Mouse (Mus musculus) adrenal gland, postnatal 10 days (tissue): ENCODE results near the gene Nln. TPM values are rescaled to one million over a fixed set of nuclear protein-coding genes. Genes with fewer than 3 reads are reported as not detected.
A peak's percentile ranks its signal among the peaks of the same experiment; 100 is the strongest.

Experiments
- DNase-seq: peaks from one replicate; pipeline ENCODE4 v3.0.0; 2021; ENCODE audit warnings: mixed read lengths
- total RNA-seq, 2 experiments: library from RNA; stranded (reverse); gene quantifications; 2 replicates each; pipeline ENCODE4 v1.2.3; 2021

Gene Nln
- total RNA-seq, 2 experiments from 2014 or later: 27.2 to 28.4 TPM

DNA sequence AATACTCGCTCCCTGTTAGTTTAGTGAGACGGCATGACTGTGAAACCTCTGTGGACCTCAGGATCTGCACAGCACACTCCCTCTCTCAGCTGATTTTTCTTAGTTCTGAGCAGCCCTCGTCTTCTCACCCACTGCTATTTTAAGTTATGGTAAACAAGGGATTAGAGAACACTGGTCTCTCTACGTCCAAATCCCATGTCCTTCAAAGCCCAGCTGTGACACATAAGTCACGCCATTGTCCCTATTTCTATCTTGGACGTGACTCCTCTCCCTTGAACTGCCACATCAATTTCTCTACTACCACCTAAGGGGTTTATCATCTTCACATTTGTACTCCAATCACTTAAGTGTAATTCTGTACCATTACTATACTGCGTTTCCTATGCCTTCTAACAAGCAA is 13.5 kb downstream of the Nln start:
- no peak for DNase-seq

DNA sequence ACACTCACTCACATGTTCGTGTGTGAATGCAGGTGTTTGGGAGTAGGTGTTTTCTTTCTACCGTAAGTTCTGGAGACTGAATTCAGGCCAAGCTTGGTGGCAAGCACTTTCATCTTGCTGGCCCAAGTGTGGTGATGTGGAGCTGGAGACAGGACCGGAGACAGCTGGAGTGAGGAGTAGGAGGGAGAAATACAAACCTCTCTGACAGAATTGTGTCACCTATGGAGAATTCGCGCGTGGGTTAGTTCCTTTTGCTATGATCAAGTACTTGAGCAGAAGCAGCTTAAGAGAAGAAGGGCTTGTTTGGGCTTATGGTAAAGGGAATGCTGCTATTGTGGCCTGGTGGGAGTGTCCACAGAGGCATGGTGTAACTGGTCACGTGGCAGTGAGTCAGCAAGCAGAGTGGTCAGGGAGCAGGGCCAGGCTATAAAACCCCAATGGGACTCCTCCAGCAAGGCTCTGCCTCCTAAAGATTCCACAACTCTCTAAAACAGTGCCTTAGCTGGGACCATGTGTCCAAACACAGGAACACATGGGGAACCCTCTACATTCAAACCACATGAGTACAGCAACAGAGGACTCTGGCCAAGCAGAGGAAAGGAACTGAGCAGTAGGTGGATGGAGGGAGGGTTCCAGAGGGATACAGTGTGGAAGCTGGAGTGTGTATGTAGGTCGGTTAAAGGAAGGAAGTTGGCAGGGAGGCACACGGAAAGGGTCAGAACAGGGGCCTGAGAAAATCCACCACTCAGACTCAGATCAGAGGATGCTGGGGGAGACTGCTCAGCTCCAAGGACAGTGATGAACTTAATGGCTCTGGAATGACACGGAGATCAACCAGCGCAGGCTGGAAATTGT is 14.7 kb downstream of the Nln start:
- DNase-seq: peak; percentile 59

DNA sequence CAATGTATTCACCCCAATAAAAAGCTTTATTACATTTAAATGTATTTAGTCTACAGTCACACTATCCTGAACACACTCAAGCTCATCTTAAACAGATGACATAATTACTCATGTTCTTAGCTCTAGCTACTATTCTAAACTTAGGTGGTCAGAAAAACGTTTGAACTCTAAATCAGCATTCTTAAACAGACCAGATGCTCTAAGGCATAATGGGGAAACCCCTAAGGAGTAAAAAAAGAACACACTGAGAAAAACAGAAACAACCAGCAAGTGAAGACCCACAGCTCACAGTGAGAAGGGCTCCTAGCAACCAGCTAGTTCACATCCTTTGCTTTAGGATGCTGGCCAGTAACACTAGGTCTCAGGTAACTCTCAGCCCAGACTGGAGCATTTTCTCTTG is 17.7 kb downstream of the Nln start:
- no peak for DNase-seq

DNA sequence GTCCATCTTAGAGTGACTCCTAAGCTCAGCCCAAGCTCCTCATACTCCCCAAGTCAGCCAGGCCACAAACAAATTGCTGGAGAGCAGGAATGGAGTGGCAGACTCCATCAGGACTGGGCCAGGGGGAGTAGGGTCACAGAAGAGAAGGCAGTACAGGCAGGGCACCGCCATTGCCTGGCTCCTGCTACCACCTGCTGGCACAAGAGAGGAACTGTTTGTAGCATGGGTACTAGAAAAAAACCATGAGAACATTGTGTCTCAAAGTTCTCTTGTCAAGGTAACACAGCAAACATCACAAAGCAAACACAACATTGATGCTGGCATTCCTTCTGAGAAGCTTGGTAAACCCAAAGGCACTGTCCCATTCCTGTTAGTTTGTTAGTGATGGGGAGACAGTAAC is 20.0 kb downstream of the Nln start:
- peak; percentile 51 for DNase-seq

DNA sequence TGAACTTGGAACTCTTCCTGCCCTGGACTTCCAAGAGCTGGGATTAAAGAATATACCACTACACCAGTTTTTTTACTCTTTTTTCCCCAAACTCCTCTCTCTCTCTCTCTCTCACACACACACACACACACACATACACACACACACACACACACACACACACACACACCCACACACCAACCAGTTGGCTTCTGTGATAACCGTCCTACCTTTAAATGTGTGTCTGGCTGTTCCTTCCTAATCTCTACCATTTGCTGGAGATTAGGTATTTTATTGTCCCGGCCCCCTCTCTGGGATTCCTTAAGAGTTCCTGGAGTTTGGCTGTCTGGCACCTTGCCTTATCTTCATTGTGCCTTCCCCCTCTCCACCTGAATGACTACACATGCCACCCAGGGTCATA is 24.8 kb downstream of the Nln start:
- no peak for DNase-seq

DNA sequence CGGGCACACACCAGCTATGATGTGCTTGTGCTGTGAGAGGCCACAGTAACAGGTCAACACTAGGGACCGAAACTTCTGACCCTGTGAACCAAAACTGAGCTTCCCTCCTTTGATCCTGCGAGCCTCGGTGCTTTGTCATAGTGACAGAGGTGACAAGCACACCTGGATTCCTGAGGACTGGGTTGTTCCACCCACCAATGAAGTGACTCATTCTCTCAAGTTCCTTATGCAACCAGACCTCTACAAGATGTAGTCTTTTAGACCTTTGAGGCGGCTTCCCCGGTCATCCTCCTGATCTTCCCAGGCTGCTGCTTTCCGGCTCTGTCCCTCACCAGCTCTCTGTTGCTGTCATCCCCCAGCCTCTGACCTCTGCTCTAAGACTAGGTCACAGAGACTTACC is 26.9 kb downstream of the Nln start:
- no peak for DNase-seq

DNA sequence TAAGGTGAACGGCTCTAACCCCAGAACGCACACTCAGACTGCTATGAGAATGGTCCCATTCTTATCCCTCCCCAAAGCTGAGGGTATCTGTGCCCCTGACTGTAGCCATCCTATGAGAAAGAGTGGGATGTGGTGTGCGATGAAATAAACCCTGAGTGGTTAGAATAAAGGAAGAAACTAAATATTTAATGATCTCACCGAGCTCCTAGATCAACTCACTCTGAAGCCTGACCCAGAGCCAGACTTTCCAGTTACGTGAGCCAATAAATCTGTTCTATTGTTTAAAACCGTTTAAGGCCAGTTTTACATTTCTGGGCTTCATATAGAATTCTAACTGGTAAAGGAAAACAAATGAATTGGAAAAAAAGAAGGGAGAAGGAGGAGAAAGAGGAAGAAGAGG is 32.4 kb downstream of the Nln start:
- DNase-seq: no peak

DNA sequence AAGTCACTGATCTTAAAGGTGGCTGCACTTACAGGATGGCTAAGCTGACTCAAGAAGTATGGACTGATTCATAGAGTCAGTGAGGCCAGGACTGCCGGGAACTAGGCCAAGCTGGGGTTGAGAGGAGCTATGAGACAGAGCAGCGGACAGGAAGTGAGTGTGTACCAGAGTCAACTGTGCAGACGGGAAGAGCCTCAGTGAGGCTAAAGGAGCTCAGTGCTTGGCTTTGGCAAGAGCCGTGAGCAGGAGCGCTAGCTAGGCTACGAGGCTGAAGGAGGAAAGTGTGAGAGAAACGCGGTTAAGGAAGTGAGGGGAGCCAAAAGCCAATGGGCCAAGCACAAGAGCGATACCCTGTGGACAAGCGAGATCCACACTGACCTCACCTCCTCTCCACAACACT is 34.7 kb downstream of the Nln start:
- peak; percentile 55 for DNase-seq

DNA sequence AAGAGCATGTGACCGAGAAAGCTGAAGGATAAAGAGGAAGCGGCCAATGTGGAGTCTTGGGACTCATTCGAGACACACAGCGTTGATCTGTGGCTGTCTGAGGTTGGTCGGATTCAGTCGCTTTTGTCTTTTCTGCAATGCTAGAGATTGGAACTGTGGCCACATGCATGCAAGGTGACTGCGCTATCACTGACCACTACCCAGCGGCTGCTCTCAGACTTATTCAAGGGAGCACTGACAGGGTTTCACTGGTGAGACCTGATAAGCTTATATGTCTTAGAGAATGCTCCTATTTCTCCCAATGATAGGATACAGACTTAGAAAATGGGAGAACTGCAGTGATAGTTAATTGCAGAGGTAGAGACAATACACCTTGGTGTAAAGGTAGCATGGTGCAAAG is 35.2 kb downstream of the Nln start:
- DNase-seq: no peak

DNA sequence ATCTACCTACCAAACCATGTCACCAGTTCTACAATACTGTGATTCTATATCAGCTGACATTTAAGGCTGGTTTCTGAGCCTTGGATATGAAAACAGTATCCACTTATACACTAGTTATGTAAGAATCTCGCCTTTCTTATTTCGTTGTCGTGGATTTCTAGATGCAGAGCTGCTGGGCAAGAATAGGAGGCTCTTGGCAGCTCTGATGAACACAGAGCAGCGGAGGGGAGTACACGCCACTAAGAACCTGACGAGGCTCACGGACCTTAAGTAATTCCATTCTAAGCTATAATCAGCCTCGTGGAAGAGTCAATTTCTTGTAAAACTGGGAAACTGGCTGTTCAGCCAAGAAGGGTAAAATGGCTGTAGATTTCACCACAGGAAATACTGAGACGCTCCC is 37.1 kb downstream of the Nln start:
- no peak for DNase-seq

DNA sequence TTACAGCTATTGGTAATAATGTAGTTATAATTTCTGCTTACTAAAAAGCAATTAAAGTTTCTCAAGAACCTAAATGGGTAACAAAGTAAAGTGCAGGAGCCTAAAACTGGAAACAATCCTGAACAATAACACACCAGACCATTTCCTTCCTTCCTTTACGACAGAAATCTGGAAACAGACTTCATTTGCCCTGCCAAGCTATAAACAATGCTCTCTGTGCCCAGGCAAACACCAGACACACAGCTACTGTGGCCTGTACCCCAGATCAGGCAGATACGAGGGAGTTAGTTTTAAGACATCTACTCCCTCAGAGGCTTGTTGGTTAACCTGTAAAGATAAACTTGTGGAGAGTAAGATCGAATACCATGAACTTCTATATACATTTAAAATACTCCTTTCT is 38.7 kb downstream of the Nln start:
- DNase-seq: no peak

DNA sequence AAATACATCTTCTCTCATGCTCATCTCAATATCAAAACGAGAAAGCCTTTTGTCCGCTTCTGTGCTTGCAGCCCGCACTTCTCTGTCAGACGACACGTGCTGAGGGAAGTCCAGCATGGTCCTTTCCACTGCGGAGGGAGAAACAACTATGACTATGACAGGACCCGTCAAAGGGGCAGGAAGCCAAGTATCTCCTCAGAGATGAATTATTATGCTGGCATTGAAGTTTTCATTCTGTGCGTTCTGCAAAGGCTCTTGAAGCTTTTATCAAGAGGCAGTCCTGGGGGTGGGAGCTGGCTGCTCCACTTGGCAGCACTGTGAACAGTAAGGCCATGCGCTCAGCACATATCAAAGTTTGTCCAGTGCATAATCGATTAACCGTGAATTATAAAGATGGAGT is 40.2 kb downstream of the Nln start:
- DNase-seq: peak; percentile 56

DNA sequence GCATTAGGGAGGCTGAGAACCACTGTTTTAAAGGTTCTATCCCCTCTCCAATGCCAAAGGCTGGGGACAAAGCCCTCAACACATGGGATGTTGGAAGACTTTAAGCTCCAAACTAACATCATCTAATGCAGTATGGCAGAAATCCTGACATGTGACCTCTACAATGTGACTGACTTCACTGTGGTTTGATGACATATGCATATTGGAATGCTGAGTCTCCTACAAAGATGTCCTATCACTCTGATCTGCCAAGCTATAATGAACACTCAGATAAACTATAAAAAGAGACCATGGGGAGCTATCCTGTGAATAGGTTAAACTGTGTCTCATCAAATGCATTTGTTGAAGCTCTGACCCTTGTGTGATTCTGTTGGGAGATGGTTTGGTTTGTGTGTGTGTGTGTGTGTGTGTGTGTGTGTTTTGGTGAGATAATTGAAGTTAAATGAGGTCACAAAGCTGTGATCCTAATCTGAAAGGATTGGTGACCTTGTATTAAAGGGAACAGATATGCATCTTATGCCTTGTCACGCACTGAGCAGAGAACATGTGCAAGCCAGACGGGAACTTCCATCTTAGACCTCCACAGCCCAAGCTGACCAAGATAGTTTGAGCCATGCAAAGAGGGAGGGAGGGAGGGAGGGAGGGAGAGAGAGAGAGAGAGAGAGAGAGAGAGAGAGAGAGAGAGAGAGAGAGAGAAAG is 43.6 kb downstream of the Nln start:
- DNase-seq: no peak

DNA sequence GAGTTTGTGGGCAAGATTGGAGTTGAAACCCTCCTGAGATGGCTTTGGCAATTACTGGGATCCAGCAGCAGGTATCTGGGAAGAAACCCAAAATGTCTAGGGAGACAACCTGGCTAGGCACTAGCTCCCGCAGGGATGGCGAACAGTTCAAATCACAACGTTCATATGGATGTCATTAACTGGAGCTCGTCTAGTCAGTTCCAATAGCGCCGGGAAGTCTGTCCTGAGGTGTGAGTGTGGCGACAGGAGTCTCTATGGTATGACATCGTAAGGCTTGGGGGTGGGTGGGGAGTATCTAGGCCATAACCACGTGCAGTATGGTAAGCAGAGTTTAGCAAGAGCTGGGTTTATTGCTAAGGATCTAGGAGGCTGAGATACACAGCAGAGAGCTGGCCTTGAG is 46.4 kb downstream of the Nln start:
- no peak for DNase-seq

DNA sequence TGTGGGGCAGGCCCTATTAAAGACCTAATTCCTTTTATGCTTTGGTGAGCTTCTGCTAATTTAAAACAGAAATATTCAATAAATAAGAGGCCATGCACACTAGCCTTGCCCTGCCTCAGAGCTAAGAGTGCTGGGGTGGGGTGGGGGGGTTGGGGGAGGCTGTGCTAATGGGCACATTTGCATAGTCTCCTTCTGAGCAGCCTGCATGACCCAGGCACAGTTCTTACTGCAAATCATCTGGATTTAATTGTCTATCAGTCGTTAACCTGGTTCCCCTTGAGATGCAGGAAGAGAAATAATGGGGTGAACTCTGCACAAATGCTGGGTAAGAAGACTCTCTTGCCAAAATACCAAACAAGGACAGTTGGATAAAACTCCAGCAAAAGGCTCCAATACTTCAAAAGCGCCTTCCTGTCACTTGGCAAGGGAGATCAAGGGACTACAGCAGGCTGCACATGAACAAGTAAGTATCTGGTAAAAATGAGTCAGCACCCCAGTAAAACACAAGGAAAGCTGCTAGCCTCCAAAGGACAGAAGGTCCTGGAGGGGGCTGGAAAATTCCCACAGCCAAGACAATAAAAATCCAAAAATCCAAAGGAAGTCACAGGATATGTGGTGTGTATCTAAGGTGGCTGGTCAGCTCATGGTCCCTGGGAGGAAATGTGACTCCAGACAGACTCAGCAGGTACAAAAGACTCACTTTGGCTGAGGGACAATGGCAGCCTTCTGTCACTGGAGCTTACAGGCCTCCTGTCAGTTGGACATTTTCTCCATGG is 47.3 kb downstream of the Nln start:
- DNase-seq: peak; percentile 35

DNA sequence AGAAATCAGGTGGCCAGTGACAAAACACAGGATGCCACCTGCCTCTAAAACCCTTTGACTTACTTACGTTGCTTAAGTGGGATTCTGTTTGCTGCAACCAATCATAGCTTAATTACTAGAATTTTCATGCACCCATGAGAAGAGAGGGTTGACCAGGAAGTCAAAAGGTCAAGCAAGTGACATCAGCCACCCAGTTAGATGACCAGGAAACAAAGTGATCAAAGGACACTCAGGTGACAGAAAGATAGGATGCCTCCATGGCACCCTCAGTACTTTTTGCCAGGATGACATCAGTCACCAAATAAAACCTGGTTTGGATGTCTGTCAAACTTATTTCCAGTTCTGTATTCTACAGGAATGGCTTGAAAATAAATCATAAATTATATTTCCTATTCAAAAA is 49.2 kb downstream of the Nln start:
- no peak for DNase-seq

DNA sequence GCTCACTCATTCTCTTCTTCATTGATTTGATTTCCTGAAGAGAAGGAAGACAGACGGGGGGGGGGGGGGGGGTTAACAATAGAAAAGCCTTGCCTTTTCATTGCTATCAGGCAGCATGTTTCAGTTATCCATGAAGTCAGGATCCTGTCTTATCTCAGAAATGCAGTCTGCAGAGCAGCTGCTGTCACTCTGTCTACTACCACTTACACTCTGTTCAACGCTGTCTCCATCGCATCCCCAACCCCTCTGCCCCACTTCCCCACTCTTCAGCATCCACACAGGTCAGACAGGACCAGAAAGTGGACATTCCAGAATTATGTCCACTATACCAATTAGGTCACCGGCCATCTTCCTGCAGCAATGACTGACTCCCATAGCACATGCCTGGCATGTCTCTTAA is 49.9 kb downstream of the Nln start:
- no peak for DNase-seq

DNA sequence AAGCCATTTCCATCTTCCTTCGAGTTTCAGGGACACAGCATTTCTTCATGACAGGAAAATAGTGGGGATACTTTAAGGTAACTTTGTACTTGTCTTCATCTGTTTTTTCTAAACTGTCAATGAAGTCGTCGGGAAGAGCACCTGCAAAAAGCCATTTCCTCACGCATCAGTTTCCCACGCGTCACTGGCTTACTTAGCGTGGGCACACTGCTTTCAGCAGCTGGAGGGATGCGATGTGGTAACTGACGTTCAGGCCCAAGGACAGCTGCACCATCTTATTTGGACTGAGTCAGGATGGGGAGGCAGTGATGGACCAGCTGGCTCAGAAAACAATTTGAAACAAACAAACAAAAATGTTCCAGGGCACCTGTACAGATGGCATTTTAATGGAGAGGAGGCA is 50.7 kb downstream of the Nln start:
- no peak for DNase-seq

DNA sequence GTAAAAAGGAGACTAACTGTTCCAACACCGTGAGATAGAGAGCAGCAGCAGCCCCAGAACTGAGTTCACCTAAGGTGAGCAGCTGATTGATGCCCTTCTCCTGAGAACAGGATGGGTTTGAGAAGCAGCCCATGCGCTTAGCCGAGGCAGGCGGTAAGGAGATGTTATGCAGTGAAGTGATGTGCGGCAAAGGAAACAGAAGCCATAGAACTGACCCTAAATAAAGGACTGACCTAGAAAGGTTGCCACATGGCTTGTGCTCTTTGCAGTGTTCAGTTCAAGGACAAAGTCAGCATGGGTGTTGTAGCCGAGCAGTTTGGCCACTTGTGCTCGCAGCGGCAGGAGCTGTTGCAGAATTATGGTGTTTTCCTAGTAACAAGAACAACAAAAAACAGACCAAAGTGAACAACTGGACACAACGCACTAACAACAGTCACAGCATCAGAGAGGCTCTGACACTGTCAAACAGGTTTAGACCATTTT is 57.1 kb downstream of the Nln start:
- no peak for DNase-seq

DNA sequence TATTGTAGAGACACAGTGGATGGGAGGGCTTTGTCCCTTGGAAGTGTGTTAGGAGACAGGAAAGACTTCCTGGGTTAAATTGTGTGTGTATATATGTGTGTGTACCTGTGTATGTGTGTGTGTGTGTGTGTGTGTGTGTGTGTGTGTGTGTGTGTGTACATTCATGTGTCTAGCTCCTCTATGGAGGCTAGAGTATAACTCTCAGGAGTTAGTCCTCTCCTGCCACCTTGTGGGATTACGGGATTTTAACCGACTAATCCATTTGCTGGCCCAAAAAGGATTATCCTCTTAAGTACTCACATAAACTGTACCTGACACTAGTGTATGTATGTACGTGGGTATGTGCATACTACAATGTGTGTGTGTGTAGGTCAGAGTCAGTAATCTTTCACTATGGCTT is 60.6 kb downstream of the Nln start:
- peak; percentile 62 for DNase-seq

DNA sequence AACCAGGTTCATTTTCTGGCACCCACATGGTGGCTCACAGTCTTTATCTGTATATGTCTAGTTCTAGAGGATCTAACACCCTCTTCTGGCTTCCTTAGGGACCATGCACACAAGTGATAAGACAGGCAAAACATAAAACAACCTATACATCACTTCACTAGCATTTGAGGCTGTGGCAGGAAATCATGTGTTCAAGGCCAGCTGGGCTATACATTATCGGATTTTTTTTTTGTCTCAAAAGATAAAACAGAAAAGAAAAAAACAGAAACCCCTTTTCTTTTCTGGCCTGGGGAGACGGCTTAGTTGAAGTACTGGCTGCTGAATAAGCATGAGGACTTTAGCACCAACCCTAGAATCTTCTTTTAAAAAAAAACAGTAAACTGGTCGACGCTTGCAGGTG is 64.3 kb downstream of the Nln start:
- no peak for DNase-seq

DNA sequence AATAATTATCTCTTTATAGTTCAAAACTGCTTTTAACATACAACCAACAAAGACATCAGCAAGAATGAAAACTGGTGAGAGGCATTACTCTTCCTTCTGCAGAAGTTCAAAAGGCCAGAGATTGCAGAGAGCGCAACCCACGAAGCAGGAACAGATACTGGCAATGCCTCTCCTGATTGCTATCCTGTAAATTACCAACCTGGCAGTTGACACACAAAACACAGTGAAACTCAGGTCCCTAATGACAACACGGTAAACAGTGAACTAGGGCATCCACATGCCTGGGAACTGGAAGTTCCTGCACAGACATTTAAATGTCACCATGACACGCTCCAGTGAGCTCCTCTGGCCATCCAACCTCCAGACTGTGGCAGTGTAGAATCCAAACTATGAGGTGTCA is 65.1 kb downstream of the Nln start:
- no peak for DNase-seq

DNA sequence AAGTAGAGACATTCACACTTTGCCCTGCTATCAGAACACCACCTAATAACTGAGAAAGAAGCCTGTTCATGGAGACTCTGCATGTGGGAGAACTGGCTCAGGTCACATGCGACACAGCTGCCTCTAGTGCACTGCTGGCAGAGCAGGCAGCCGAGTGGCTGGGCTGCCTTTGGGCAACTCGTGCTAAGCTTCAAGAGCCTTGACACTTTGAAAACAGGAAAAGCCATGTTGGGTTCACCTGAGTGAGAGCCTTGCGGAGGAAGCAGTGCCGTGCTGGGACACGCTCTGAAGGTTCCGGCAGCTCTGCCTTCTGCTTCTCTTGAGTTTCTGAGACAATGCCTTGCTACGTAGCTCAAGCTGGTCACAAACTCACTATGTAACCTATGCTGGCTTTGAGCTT is 66.7 kb downstream of the Nln start:
- no peak for DNase-seq
